Mouse (Mus musculus): ENCODE measurements around the gene Glrx.

GRCm38 (mm10) chr13:75852027-75852426, 12.4 kb downstream of the Glrx start:
- TF ChIP-seq MAZ (IDR thresholded peaks at IDR 0.05; ENCODE audit: low read depth, low read length), result no peak
- no peak for TF ChIP-seq EP300 (IDR thresholded peaks at IDR 0.05; ENCODE audit: low read depth in 1 of 2, low read length in 2 of 2)
- TF ChIP-seq POLR2AphosphoS5 (IDR thresholded peaks at IDR 0.05; ENCODE audit: borderline replicate concordance, low read depth, low read length), result no peak
- TF ChIP-seq CTCF (IDR thresholded peaks at IDR 0.05 in 2 of 3, conservative IDR thresholded peaks at IDR 0.05 in 1 of 3; ENCODE audit: control insufficient read depth in 1 of 3, insufficient read depth in 1 of 3, low read depth in 2 of 3, low read length in 3 of 3, poor library complexity in 1 of 3, severe bottlenecking in 1 of 3), result no peak

All from MEL (cell line).